In the genomic region with DNA sequence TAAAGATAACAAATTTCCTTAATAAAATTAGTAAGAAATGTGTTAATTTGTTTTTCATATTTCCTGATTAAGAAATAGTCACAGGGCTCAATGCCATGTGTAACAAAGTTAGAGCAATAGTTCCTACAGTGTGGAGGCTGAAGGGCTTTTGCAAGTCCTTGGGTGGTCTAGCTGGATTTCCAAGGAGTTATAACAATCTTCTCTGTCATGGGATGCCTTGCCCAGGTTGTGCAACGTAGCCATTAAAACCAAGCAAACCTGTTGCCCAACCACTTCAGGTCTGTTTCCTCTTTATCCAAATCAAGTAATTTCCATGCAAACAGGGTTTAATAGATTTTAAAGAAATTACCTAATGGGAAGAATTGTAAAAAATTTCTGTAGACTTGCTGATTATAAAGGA, we compare ENCODE assay signal across 19 mouse cellular contexts. TPM values are rescaled to one million over a fixed set of nuclear protein-coding genes. Genes with fewer than 3 reads are reported as not detected.
DNase-seq lines count a peak whose midpoint lies in the region; ATAC-seq and TF ChIP-seq lines count a peak whose summit lies in the region.
"Had no signal": no experiment of that assay in that cellular context is flagged by ENCODE, and none has a peak within 500 bp of the region (broad histone marks: within the 10 kb centered on the region; RNA-seq: fewer than 3 reads in every experiment).

No protein-coding gene starts in this region.

- 66% methylated on average over 1 of the region's 1 CpGs for WGBS in lung, adult 2 months
- WGBS in lung, postnatal 0 days, result 43% methylated on average over 1 of the region's 1 CpGs
- WGBS in forebrain, postnatal 0 days, result 81% methylated on average over 1 of the region's 1 CpGs

- no peak overlapping the region for H3K9ac ChIP-seq in lung, postnatal 0 days (replicated peaks; ENCODE audit: low read depth)
- no peak overlapping the region for H3K9ac ChIP-seq in forebrain, postnatal 0 days
- H3K9ac ChIP-seq: embryonic facial prominence, embryonic 12.5 days; forebrain, embryonic 13.5 days; heart, embryonic 13.5 days had no signal

- no peak overlapping the region for H3K4me2 ChIP-seq in lung, postnatal 0 days (replicated peaks; ENCODE audit: low read depth, low read length)
- H3K4me2 ChIP-seq in forebrain, postnatal 0 days (ENCODE audit: low read depth), result no peak overlapping the region
- H3K4me2 ChIP-seq: embryonic facial prominence, embryonic 12.5 days; forebrain, embryonic 13.5 days; heart, embryonic 13.5 days had no signal

- peak; percentile 67 for TF ChIP-seq EP300 in lung, postnatal 0 days (IDR thresholded peaks at IDR 0.05)

- no peak overlapping the region for H3K4me3 ChIP-seq in lung, adult 2 months (replicated peaks; ENCODE audit: extremely low read depth, low read depth, low read length)
- no peak overlapping the region for H3K4me3 ChIP-seq in lung, postnatal 0 days (ENCODE audit: low read depth, low read length)
- H3K4me3 ChIP-seq in forebrain, postnatal 0 days (ENCODE audit: low read depth, low read length), result no peak overlapping the region
- H3K4me3 ChIP-seq: embryonic facial prominence, embryonic 12.5 days; forebrain, embryonic 13.5 days; heart, embryonic 13.5 days had no signal

- TF ChIP-seq CTCF in lung, adult 2 months (IDR thresholded peaks at IDR 0.05; ENCODE audit: insufficient read depth, low read length), result no peak
- TF ChIP-seq CTCF in lung, postnatal 0 days (IDR thresholded peaks at IDR 0.05), result no peak
- TF ChIP-seq CTCF in forebrain, postnatal 0 days (IDR thresholded peaks at IDR 0.05; ENCODE audit: low read depth), result no peak

- peak; percentile 60 to 64 for DNase-seq in lung, adult 18-20 months
- no peak for DNase-seq in lung, adult 2 months
- peak; percentile 68 for DNase-seq in lung, postnatal 0 days (ENCODE audit: low spot score)
- peak; percentile 82 for DNase-seq in lung, postnatal 36 days
- no peak for DNase-seq in forebrain, postnatal 0 days
- DNase-seq in right cerebral cortex, postnatal 14 days, result no peak
- DNase-seq in left cerebral cortex, adult 9 months (ENCODE audit: low spot score in 2 of 2), result no peak
- DNase-seq: adrenal gland, adult 2 months; adrenal gland, postnatal 25 days; cerebellum, adult 2 months; cerebellum, postnatal 10 days; embryo, embryonic 11 days; gastrocnemius, postnatal 36 days; heart, postnatal 36 days had no signal

- no peak overlapping the region for H3K27ac ChIP-seq in lung, postnatal 0 days (ENCODE audit: low read length)
- no peak overlapping the region for H3K27ac ChIP-seq in forebrain, postnatal 0 days (ENCODE audit: low read depth, low read length)
- H3K27ac ChIP-seq: embryonic facial prominence, embryonic 12.5 days; forebrain, embryonic 13.5 days; heart, embryonic 13.5 days had no signal

- H3K36me3 ChIP-seq in lung, postnatal 0 days (ENCODE audit: insufficient read depth, low read length), result no peaks in the 10 kb centered on the region
- H3K36me3 ChIP-seq in forebrain, postnatal 0 days (ENCODE audit: insufficient read depth), result no peaks in the 10 kb centered on the region
- H3K36me3 ChIP-seq: embryonic facial prominence, embryonic 12.5 days; heart, embryonic 13.5 days had no signal

- H3K4me1 ChIP-seq in lung, adult 2 months (ENCODE audit: control insufficient read depth, insufficient read depth, low read length), result no peaks in the 10 kb centered on the region
- no peaks in the 10 kb centered on the region for H3K4me1 ChIP-seq in lung, postnatal 0 days (ENCODE audit: insufficient read depth, low read depth, low read length)
- no peaks in the 10 kb centered on the region for H3K4me1 ChIP-seq in forebrain, postnatal 0 days (ENCODE audit: insufficient read depth)
- H3K4me1 ChIP-seq: embryonic facial prominence, embryonic 12.5 days; forebrain, embryonic 13.5 days; heart, embryonic 13.5 days had no signal

- H3K27me3 ChIP-seq in lung, postnatal 0 days (replicated peaks; ENCODE audit: insufficient read depth, low read length), result no peaks in the 10 kb centered on the region
- H3K27me3 ChIP-seq in forebrain, postnatal 0 days (ENCODE audit: insufficient read depth, low read length), result no peaks in the 10 kb centered on the region
- H3K27me3 ChIP-seq: embryonic facial prominence, embryonic 12.5 days; forebrain, embryonic 13.5 days; heart, embryonic 13.5 days had no signal

- ATAC-seq in lung, postnatal 0 days, result peak; percentile 82
- 0 out of 2 replicates have a peak, but pooled peaks have one; percentile 46 for ATAC-seq in monocyte, adult 5-6 weeks (replicated peaks; ENCODE audit: insufficient number of reproducible peaks, low FRiP score, low TSS enrichment, poor library complexity, severe bottlenecking)
- ATAC-seq in forebrain, postnatal 0 days, result no peak
- ATAC-seq: forebrain, embryonic 13.5 days; hindbrain, embryonic 16.5 days had no signal

- H3K9me3 ChIP-seq in lung, postnatal 0 days (ENCODE audit: low read length), result no peaks in the 10 kb centered on the region
- H3K9me3 ChIP-seq in forebrain, postnatal 0 days (ENCODE audit: low read length), result no peaks in the 10 kb centered on the region
- H3K9me3 ChIP-seq: embryonic facial prominence, embryonic 12.5 days; forebrain, embryonic 13.5 days; heart, embryonic 13.5 days had no signal

- TF ChIP-seq POLR2A in lung, adult 2 months (IDR thresholded peaks at IDR 0.05; ENCODE audit: borderline replicate concordance, extremely low read depth, low read depth, low read length), result no peak

RNA-seq across cellular contexts. Expression of gene Ptpn12, which starts 59.8 kb away (rescaled TPM):
- polyA plus RNA-seq in lung, adult 2 months (2012; rRNA removed), result 76.7 and 85.2 TPM in 2 replicates
- 31.1 and 35.1 TPM in 2 replicates for polyA plus RNA-seq in lung, postnatal 0 days (2015; fragmentation: Nextera tagmentation; extraction: Ambion mirVana)
- total RNA-seq in monocyte, adult 5-6 weeks (2017), result 113 to 194 TPM (median 152 TPM) in 3 replicates
- 27.7 and 31.8 TPM in 2 replicates for total RNA-seq in forebrain, postnatal 0 days (2014; rRNA removed)
- 10.9 and 12.1 TPM in 2 replicates for polyA plus RNA-seq in forebrain, postnatal 0 days (2015; fragmentation: Nextera tagmentation; extraction: Ambion mirVana)

Comparison
In these comparisons a context has a peak if more than half of its experiments do, and no peak if none do; other contexts are left out.
1. DNase-seq: peak in lung, adult 18-20 months (2 of 2), lung, postnatal 0 days (single experiment) and lung, postnatal 36 days (single experiment); none in lung, adult 2 months (single experiment), forebrain, postnatal 0 days (single experiment), right cerebral cortex, postnatal 14 days (single experiment) and left cerebral cortex, adult 9 months (0 of 2).